Mouse (Mus musculus) stomach, postnatal 0 days (tissue): ENCODE measurements around the gene Tpm4. TPM values are rescaled to one million over a fixed set of nuclear protein-coding genes. Genes with fewer than 3 reads are reported as not detected.
A peak's percentile ranks its signal among the peaks of the same experiment; 100 is the strongest.

Experiments used
- ATAC-seq: fragments of 200-750 bp; cut with Nextera tagmentation; 2 replicates; pipeline ENCODE4 v1.8.0; 2017; ENCODE audit not compliant: low FRiP score, low TSS enrichment
- DNase-seq: peaks from one replicate; pipeline ENCODE4 v3.0.0-alpha.2; 2016; ENCODE audit warnings: low spot score
- H3K27ac ChIP-seq: fragments of 300-500 bp; sonication (generic); replicated peaks from 2 replicates; pipeline ENCODE4 v1.5.1; 2014; ENCODE audit warnings: mild to moderate bottlenecking, control low read depth
- H3K27me3 ChIP-seq: fragments of 300-500 bp; sonication (generic); 2 replicates; pipeline ENCODE4 v1.6.1; 2014; ENCODE audit warnings: low read length; ENCODE audit not compliant: control insufficient read depth, insufficient read depth
- H3K36me3 ChIP-seq: fragments of 300-500 bp; sonication (generic); 2 replicates; pipeline ENCODE4 v1.6.1; 2014; ENCODE audit warnings: low read length, mixed read lengths; ENCODE audit not compliant: control insufficient read depth, insufficient read depth
- H3K4me1 ChIP-seq: fragments of 300-500 bp; sonication (generic); replicated peaks from 2 replicates; pipeline ENCODE4 v1.6.1; 2014; ENCODE audit warnings: antibody characterized with exemption; ENCODE audit not compliant: control insufficient read depth, insufficient read depth
- H3K4me2 ChIP-seq: fragments of 300-500 bp; sonication (generic); replicated peaks from 2 replicates; pipeline ENCODE4 v1.6.1; 2014; ENCODE audit warnings: low read depth, mild to moderate bottlenecking, control low read depth, moderate library complexity
- H3K4me3 ChIP-seq: fragments of 300-500 bp; sonication (generic); 2 replicates; pipeline ENCODE4 v1.5.1; 2014; ENCODE audit warnings: low read depth, low read length, control low read depth
- H3K9ac ChIP-seq: fragments of 300-500 bp; sonication (generic); 2 replicates; pipeline ENCODE4 v1.6.1; 2014; ENCODE audit warnings: mild to moderate bottlenecking, low read length, control low read depth, mixed read lengths
- H3K9me3 ChIP-seq: fragments of 300-500 bp; sonication (generic); 2 replicates; pipeline ENCODE4 v1.6.1; 2016; ENCODE audit warnings: low read length; ENCODE audit not compliant: control insufficient read depth
- CTCF ChIP-seq: IDR thresholded peaks from 2 replicates; pipeline ENCODE4 v1.5.1; 2016; ENCODE audit warnings: antibody characterized with exemption, low read depth, mild to moderate bottlenecking, moderate library complexity
- EP300 ChIP-seq: optimal IDR thresholded peaks from 2 replicates; pipeline ENCODE3; 2016; ENCODE audit warnings: antibody characterized with exemption
- WGBS: fragments of 180-500 bp; shearing (Covaris S2); extraction: QIAGEN DNeasy Blood & Tissue Kit; methylation state at CpG from one replicate; pipeline ENCODE4 v1.1.7; 2014; 5-methylcytosine and 5-hydroxymethylcytosine counted together
- polyA plus RNA-seq: library from polyadenylated mRNA; unstranded; fragments of >200 nt; fragmentation: Nextera tagmentation; extraction: Ambion mirVana; gene quantifications from 2 replicates; pipeline ENCODE4 v1.2.1, GENCODE M21; 2015

Gene Tpm4
- polyA plus RNA-seq, 1 experiment from 2014 or later: 364 TPM

DNA sequence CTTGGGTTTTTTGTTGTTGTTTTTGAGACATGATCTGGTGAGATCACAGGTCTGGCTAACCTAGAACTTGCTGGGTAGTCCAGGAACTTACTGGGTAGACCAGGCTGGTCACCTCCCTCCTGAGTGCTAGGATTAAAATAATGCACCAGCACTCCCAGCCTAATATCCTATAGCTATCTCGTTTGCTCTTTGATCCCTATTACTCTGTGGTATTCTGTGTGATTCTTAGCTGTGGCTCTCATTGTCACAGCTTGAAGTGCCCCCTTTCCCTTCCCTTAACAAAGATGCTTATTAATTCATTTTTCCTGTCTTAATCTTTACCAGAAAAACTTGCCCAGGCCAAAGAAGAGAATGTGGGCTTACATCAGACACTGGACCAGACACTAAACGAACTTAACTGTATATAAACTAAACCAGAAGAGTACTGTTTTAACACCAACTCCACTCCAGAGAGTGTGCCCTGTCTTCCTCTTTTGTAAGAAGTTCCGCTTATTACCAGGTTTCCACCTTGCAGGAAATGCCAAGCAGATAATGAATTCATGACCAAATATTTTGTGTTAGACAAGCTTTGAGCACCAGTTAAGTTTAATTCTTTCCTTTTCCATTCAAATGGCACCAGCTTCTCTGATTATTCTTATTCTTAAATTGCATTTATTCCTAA is 16.8 kb downstream of the Tpm4 start:
- no peak overlapping the region for H3K4me2 ChIP-seq
- no peak overlapping the region for H3K27ac ChIP-seq
- 83% methylated on average over 3 of the region's 3 CpGs for WGBS
- H3K4me1 ChIP-seq: peaks cover 2% of the 10 kb centered on the region; the same call in 1 of the 2 replicates
- DNase-seq: no peak
- H3K9me3 ChIP-seq: no peaks in the 10 kb centered on the region
- no peak overlapping the region for H3K9ac ChIP-seq
- H3K4me3 ChIP-seq: no peak overlapping the region
- TF ChIP-seq EP300: no peak
- TF ChIP-seq CTCF: no peak
- ATAC-seq: no peak
- peaks cover 33% of the 10 kb centered on the region for H3K36me3 ChIP-seq
- H3K27me3 ChIP-seq: no peaks in the 10 kb centered on the region

DNA sequence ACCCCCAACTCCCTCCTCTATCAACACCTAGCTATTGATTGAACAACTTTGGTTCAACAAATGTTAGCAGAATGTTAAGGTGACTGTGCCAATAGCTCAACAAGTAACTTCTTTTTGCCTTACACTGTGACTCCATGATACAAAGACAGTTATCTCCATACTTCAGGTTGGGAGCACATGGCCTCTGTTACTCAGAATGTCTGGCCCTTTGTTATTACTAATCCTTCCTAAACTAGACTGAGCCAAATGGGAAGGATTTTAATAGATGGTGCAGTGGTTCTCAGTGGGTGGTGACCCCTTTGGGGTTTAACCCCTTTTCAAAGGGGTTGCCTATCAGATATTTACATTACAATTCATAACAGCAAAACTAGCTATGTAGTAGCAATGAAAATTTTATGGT is 18.6 kb downstream of the Tpm4 start:
- H3K4me2 ChIP-seq: no peak overlapping the region
- TF ChIP-seq EP300: no peak
- TF ChIP-seq CTCF: no peak
- ATAC-seq (no peak), DNase-seq (no peak)
- H3K4me1 ChIP-seq: no peaks in the 10 kb centered on the region
- no peaks in the 10 kb centered on the region for H3K9me3 ChIP-seq
- no peak overlapping the region for H3K27ac ChIP-seq
- H3K27me3 ChIP-seq: no peaks in the 10 kb centered on the region
- peaks cover 21% of the 10 kb centered on the region for H3K36me3 ChIP-seq
- no peak overlapping the region for H3K4me3 ChIP-seq
- no peak overlapping the region for H3K9ac ChIP-seq

DNA sequence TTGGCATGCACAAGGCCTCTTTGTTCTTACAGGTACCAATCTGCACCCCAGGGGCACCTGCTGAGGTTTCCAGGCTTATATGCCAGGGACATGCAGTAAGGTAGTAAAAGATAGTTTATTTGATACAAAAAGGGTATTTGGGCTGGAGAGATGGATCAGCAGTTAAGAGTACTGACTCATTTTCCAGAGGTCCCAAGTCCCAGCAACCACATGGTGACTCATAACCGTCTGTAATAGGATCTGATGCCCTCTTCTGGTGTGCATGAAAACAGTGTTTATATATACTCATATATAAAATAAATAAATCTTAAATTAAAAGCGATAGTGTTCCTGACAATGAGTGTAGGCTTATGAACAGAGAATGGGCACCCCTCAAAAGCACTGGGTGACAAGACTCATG is 23.3 kb downstream of the Tpm4 start:
- peaks cover 7% of the 10 kb centered on the region for H3K4me1 ChIP-seq
- H3K27ac ChIP-seq: no peak overlapping the region
- H3K27me3 ChIP-seq: no peaks in the 10 kb centered on the region
- TF ChIP-seq CTCF: no peak
- no peak for TF ChIP-seq EP300
- H3K9me3 ChIP-seq: no peaks in the 10 kb centered on the region
- H3K4me2 ChIP-seq: no peak overlapping the region
- no peak for DNase-seq
- H3K9ac ChIP-seq: no peak overlapping the region
- ATAC-seq: no peak
- WGBS: 61% methylated on average over 2 of the region's 2 CpGs
- no peak overlapping the region for H3K4me3 ChIP-seq
- no peaks in the 10 kb centered on the region; the same call in 1 of the 2 replicates for H3K36me3 ChIP-seq

DNA sequence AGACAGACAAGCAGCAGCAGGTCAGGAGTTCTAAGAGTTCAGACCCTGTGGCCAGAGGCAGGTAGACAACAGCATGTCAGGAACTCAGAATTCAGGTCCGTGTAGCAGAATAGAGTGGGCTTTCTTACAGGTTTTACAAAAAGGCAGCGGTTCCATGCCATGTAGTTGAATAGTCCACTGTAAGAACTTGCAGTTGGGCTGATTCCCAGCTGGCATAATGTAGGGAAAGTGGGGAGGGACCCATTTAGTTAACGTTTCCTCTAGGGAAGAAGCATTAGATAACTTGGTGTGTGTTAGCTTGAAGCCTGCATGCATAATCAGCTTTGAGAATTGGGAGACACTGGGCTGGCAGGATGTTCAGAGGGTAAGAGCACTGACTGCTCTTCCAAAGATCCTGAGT is 24.0 kb downstream of the Tpm4 start:
- H3K9me3 ChIP-seq: no peaks in the 10 kb centered on the region
- no peak overlapping the region for H3K4me3 ChIP-seq
- no peak overlapping the region for H3K9ac ChIP-seq
- H3K27ac ChIP-seq: no peak overlapping the region
- H3K4me2 ChIP-seq: no peak overlapping the region
- no peak for TF ChIP-seq EP300
- TF ChIP-seq CTCF: no peak
- ATAC-seq (no peak), DNase-seq (no peak)
- WGBS: 70% methylated on average over 3 of the region's 3 CpGs
- H3K27me3 ChIP-seq: no peaks in the 10 kb centered on the region
- H3K4me1 ChIP-seq: peaks cover 7% of the 10 kb centered on the region
- H3K36me3 ChIP-seq: no peaks in the 10 kb centered on the region; the same call in 1 of the 2 replicates

DNA sequence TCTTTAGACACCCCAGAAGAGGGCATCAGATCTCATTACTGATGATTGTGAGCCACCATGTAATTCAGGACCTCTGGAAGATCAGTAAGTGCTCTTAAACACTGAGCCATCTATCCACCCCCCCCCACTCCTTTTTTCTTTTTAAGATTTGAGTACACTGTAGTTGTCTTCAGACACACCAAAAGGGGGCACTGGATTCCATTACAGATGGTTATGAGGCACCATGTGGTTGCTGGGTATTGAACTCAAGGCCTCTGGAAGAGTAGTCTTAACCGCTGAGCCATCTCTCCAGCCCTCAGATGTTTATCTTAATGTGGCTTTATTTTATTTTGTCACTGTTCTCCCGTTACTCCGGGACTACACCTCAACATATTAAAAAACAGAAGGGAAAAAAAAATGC is 25.2 kb downstream of the Tpm4 start:
- Histone ChIP-seq H3K27me3 (no peaks in the 10 kb centered on the region), H3K36me3 (no peaks in the 10 kb centered on the region), H3K27ac (no peak overlapping the region), H3K9ac (no peak overlapping the region), H3K4me1 (peaks cover 7% of the 10 kb centered on the region), H3K4me2 (peak overlapping the region; percentile 55; the same call in 1 of the 2 replicates), H3K4me3 (peak overlapping the region; percentile 40; the same call in 1 of the 2 replicates), H3K9me3 (no peaks in the 10 kb centered on the region)
- TF ChIP-seq CTCF (peak; percentile 27; the same call in 1 of the 2 replicates), EP300 (no peak)
- ATAC-seq (no peak), DNase-seq (no peak)
- WGBS: 70% methylated on average over 3 of the region's 3 CpGs
